Mouse (Mus musculus): Measurements from ENCODE around the gene Cdk17. TPM values are rescaled to one million over a fixed set of nuclear protein-coding genes. Genes with fewer than 3 reads are reported as not detected.

Cdk17 gene
- polyA plus RNA-seq, 1 experiment from 2014 or later, result 23.0 TPM

DNA sequence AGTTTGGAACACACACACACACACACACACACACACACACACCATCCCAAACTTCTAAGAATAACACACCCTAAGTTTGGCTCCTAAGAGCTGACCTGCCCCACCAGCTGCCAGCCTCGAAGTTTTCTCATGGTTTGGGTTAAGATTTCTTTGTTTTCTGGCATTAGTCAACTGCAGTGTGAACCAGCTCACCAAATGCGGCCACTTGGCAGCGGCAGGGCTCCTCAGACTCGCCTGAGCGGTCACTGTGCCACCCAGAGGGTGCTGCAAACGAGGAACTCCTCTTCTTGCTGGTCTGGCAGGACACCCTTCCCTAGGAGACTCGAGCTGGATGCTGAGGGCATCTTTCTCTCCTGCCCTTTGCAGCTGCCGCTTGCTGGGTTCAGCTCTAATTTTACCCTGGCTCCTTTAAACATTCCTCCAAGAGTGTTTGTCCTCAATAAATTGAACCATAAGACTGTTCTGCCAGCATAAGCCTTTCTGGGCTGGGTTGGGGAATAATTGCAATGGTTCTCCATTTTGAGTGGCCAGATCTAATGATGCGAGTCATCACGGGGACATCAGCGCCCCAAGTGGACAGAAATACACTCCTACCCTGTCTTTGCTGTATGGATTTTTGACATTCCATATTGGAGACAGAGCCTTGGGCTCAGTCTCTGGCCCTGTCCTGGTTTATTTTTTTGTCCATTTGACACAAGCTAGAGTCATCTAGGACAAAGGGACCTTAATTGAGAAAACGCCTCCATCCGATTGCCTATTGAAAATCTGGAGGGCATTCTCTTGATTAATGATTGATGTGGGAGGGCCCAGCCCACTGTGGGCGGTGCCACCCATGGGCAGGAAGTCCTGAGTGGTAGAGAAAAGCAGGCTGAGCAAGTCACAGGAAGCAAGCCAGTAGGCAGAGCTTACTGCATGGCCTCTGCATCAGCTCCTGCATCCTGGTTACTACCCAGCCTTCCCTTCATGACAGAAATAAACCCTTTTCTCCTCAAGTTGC is 112.6 kb downstream of the Cdk17 start:
- H3K27me3 ChIP-seq (replicated peaks), result no peaks in the 10 kb centered on the region
- ATAC-seq, result no peak
- H3K4me1 ChIP-seq, result peaks cover 25% of the 10 kb centered on the region; the same call in 1 of the 2 replicates

DNA sequence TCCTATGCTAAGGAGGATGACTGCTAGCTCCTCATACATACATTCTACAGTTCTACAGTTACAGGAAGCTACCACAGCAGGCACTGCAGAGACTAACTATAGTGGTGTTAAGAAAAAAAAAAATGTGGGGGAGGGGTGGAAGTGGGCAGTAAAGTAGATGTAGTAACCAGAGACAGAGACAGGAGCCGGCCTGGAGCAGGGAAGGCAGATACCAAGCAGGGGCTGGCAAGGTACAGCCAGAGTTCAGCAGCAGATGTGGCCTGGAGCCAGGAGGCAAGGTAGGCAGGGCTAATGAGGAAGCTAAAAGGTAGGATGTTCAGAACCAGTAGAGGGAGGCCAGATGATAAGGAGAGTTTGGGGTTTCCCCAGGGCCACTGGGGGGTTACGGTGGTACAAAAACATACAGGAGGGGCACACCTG is 113.6 kb downstream of the Cdk17 start:
- Histone ChIP-seq H3K27me3 (replicated peaks) (no peaks in the 10 kb centered on the region), H3K36me3 (0 out of 2 replicates have a peak, but pooled peaks cover 5% of the 10 kb centered on the region), H3K9me3 (replicated peaks) (no peaks in the 10 kb centered on the region), H3K4me2 (no peak overlapping the region), H3K4me1 (peaks cover 25% of the 10 kb centered on the region; the same call in 1 of the 2 replicates), H3K27ac (no peak overlapping the region), H3K4me3 (no peak overlapping the region), H3K9ac (no peak overlapping the region)
- ATAC-seq, result no peak
- 47% methylated on average over 2 of the region's 2 CpGs for WGBS (ENCODE audit: insufficient replicate concordance)

More for the DNA sequence above, 112.6 kb downstream of the Cdk17 start:
- Histone ChIP-seq H3K27ac (no peak overlapping the region), H3K36me3 (0 out of 2 replicates have a peak, but pooled peaks cover 5% of the 10 kb centered on the region), H3K4me2 (no peak overlapping the region), H3K4me3 (no peak overlapping the region), H3K9me3 (replicated peaks) (no peaks in the 10 kb centered on the region), H3K9ac (no peak overlapping the region)
- 71% methylated on average over 14 of the region's 14 CpGs for WGBS (ENCODE audit: insufficient replicate concordance)

DNA sequence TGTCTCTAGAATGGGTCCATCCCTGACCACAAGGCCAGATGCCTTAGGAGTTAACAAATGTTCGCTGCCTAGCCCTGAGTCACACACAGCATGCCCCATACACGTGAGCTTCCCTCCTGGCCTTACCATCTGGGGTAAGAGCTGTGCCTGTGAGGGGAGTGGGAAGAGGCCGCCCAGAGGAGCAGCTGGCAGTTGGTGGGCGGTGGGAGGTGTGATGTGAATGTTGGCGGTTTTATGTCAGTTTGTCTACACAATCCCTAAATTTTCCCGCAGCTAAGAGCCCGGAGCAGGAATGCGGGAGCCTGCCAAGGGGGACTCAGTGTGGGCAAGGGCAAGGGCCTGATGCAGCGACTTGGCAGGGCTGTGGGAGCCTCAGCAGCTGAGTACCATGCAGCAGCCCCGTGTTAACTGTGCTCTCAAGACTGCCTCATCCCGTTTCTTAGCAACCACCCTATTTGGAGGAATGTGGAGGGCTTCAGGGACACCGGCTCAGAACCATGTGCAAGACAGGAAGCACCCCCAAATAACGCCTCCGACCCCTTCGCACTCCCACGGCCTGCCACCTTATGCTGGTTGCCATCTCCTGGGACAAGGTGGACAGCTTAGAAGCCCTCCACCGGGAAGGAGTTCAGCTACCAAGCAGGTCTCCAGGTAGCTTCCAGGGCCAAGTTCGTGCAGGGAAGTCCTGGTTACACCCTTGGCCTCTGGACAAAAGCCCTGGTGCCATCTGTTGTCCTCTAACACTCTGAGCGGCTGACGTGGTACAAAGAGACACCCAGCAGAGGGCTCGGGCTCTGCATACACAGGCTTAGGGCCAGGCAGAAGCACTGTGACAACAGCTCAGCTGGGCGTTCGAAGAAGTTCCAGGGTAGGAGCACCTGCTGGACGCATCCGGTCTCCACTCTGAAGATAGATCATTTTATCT is 114.8 kb downstream of the Cdk17 start:
- ATAC-seq, result no peak
- Histone ChIP-seq H3K27me3 (replicated peaks) (no peaks in the 10 kb centered on the region), H3K27ac (no peak overlapping the region), H3K9ac (no peak overlapping the region), H3K9me3 (replicated peaks) (no peaks in the 10 kb centered on the region), H3K4me2 (no peak overlapping the region), H3K36me3 (0 out of 2 replicates have a peak, but pooled peaks cover under 1% of the 10 kb centered on the region), H3K4me1 (peaks cover 25% of the 10 kb centered on the region; the same call in 1 of the 2 replicates), H3K4me3 (no peak overlapping the region)
- 68% methylated on average over 25 of the region's 25 CpGs for WGBS (ENCODE audit: insufficient replicate concordance)

DNA sequence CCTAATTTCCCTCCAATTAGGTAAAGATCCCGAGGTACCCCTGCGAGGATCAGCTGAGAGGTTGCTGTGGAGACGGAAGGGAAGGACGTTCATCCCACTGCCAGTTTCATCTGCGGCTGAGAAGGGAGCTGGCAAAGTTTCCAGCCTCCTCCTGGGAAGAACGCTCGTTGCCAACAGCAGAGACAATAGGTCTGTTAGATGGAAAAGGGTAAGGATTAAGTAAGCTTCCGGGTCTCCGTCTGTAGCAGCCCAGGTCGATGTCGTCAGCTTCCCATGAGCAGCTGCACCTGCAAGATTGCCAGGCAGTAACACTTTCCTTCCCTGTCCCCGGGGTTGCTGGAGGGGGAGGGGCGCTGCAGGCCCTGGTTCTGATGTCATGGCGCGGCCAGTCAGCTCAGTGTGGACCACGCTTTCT is 115.7 kb downstream of the Cdk17 start:
- no peaks in the 10 kb centered on the region for H3K9me3 ChIP-seq (replicated peaks)
- no peak overlapping the region for H3K9ac ChIP-seq
- H3K4me1 ChIP-seq, result peaks cover 25% of the 10 kb centered on the region; the same call in 1 of the 2 replicates
- no peak for ATAC-seq
- no peak overlapping the region for H3K27ac ChIP-seq
- 39% methylated on average over 16 of the region's 16 CpGs for WGBS (ENCODE audit: insufficient replicate concordance)
- no peaks in the 10 kb centered on the region for H3K27me3 ChIP-seq (replicated peaks)
- peaks cover under 1% of the 10 kb centered on the region; the same call in 1 of the 2 replicates for H3K36me3 ChIP-seq
- peak overlapping the region; percentile 37 for H3K4me2 ChIP-seq
- H3K4me3 ChIP-seq, result 0 out of 2 replicates have a peak overlapping the region, but pooled peaks have one; percentile 15

DNA sequence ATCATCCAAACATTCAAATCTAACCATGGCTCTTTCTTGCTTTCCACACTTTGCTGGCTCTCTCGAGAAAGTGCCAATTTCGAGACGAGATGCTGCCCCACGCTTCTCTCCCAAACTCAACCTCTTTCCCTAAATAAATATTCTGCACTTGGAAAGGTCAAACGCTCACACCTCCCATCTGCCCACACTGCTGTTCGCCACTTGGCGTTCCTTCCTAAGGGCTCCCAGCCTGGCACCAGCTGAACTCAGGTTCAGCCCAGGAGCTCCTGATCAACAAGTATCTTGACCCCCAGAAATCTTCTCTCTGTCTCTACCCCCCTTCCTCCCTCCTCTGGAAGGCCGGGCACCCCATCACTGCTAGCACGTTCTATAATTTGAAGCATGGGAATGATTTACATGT is 116.2 kb downstream of the Cdk17 start:
- H3K27ac ChIP-seq, result no peak overlapping the region

DNA sequence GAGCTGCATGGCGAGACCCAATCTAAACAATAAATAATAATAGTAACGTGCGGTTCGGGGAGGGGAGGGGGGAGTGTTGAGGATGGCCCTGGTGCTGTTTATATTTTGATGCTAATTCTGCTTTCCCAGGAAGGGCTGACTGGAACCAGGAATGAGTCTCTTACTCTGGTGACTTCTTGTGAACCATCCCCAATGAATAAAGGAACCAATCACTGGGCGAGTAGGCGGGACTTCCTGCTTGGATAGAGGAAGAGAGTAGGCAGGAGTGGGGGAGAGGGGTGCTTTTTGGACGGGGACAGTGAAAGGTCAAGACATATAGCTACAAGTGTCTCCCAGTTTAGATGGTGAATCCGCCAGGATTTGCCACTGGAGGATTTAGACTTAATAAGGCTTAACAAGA is 117.7 kb downstream of the Cdk17 start:
- Histone ChIP-seq H3K36me3 (peaks cover 8% of the 10 kb centered on the region; the same call in 1 of the 2 replicates), H3K27me3 (replicated peaks) (no peaks in the 10 kb centered on the region), H3K9ac (no peak overlapping the region), H3K4me3 (no peak overlapping the region), H3K9me3 (replicated peaks) (no peaks in the 10 kb centered on the region), H3K4me2 (no peak overlapping the region), H3K27ac (no peak overlapping the region), H3K4me1 (peaks cover 25% of the 10 kb centered on the region; the same call in 1 of the 2 replicates)
- 73% methylated on average over 8 of the region's 8 CpGs for WGBS (ENCODE audit: insufficient replicate concordance)
- no peak for ATAC-seq

More for the DNA sequence above, 116.2 kb downstream of the Cdk17 start:
- H3K4me3 ChIP-seq, result no peak overlapping the region
- no peak for ATAC-seq
- peaks cover 25% of the 10 kb centered on the region; the same call in 1 of the 2 replicates for H3K4me1 ChIP-seq
- 74% methylated on average over 9 of the region's 9 CpGs for WGBS (ENCODE audit: insufficient replicate concordance)
- no peaks in the 10 kb centered on the region for H3K9me3 ChIP-seq (replicated peaks)
- H3K9ac ChIP-seq, result no peak overlapping the region
- H3K27me3 ChIP-seq (replicated peaks), result no peaks in the 10 kb centered on the region
- peaks cover 4% of the 10 kb centered on the region; the same call in 1 of the 2 replicates for H3K36me3 ChIP-seq
- H3K4me2 ChIP-seq, result peak overlapping the region; percentile 37

DNA sequence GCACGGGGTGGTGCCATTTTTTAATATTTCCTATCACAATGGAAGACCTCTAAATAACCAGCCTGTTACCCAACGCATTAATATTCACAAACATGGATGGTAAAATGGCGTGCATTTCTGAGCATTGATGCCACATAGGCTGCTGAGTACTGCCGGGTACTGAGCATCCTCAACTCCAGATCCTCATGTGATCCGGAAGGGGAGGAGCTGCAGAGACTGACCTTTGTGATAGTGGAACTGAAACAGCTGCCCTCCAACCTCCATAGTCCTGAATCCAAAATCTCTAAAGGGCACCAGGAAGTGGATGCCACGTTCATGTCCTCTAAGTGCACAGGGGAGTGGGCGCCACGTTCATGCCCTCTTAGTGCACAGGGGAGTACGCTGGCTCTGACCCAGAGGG is 118.4 kb downstream of the Cdk17 start:
- peaks cover 24% of the 10 kb centered on the region; the same call in 1 of the 2 replicates for H3K4me1 ChIP-seq
- 79% methylated on average over 9 of the region's 9 CpGs for WGBS (ENCODE audit: insufficient replicate concordance)
- no peaks in the 10 kb centered on the region for H3K9me3 ChIP-seq (replicated peaks)
- H3K27ac ChIP-seq, result no peak overlapping the region
- ATAC-seq, result no peak
- no peak overlapping the region for H3K4me2 ChIP-seq
- no peak overlapping the region for H3K4me3 ChIP-seq
- no peaks in the 10 kb centered on the region for H3K27me3 ChIP-seq (replicated peaks)
- peaks cover 10% of the 10 kb centered on the region; the same call in 1 of the 2 replicates for H3K36me3 ChIP-seq
- H3K9ac ChIP-seq, result no peak overlapping the region

DNA sequence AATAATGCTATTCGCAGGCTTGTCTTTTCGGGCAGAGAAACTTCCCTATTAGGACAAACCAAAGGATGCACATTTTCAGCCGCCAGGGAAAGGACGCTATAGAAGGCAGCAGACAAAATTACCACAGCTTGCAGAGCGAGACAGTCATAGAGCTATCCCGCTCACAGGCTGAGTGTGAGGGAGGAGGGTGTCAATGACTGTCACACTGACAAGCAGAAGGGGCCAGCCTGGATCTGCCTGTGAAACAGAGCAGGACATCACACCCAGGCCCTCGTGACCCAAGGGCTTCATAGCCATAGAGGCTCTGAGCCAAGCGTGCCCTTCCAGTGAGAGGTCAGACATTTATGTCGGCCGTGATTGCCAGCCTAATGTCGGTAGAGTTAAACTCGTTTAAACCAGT is 119.9 kb downstream of the Cdk17 start:
- WGBS (ENCODE audit: insufficient replicate concordance), result 81% methylated on average over 12 of the region's 12 CpGs

DNA sequence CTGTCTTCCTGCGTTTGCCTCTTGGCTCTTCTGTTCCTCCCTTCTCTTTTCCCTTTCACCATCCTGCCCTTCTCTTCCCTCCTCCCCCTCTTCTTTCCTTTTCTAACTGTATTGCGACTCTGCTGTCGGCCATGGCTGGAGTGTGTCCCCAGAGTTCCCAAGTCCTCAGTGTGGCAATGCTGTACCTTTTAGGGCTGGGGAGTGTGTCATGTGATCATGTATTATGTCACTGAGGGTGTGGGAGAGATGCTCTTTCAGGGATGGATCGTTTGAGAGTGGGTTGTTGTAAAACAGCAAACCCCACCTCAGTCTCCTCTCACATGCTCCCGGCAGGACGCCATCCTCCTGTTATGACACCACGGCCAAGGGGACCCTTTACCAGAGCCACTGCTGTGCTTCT is 120.4 kb downstream of the Cdk17 start:
- no peaks in the 10 kb centered on the region for H3K9me3 ChIP-seq (replicated peaks)
- ATAC-seq, result no peak
- 74% methylated on average over 7 of the region's 7 CpGs for WGBS (ENCODE audit: insufficient replicate concordance)
- H3K9ac ChIP-seq, result no peak overlapping the region
- no peak overlapping the region for H3K4me3 ChIP-seq
- H3K27me3 ChIP-seq (replicated peaks), result no peaks in the 10 kb centered on the region
- H3K4me2 ChIP-seq, result no peak overlapping the region
- H3K36me3 ChIP-seq, result peaks cover 10% of the 10 kb centered on the region; the same call in 1 of the 2 replicates
- H3K27ac ChIP-seq, result no peak overlapping the region
- peaks cover 18% of the 10 kb centered on the region for H3K4me1 ChIP-seq

More for the DNA sequence above, 119.9 kb downstream of the Cdk17 start:
- Histone ChIP-seq H3K4me1 (peaks cover 18% of the 10 kb centered on the region), H3K27me3 (replicated peaks) (no peaks in the 10 kb centered on the region), H3K4me2 (no peak overlapping the region), H3K4me3 (no peak overlapping the region), H3K9me3 (replicated peaks) (no peaks in the 10 kb centered on the region), H3K9ac (no peak overlapping the region), H3K36me3 (peaks cover 10% of the 10 kb centered on the region; the same call in 1 of the 2 replicates), H3K27ac (no peak overlapping the region)
- no peak for ATAC-seq

DNA sequence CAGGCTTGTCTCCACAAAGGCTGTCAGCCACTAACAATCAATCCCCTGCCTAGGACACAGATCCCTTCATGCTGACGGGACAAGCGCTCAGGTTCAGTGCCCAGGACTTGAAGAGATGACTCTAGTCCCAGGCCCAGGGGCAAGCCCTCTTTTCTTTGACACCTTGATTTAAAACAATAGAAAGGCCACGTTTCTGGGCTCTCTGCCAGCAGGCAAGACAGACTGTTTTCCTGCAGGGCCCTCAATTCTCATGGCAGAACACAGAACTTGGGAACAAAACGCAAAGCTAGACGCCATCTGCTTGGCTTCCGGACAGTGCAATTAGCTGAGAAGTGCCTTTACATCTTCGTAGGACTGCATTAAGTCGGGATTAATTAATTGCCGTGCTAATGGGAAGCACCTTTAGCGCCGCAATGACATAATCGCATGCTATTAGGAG is 121.9 kb downstream of the Cdk17 start:
- Histone ChIP-seq H3K9ac (no peak overlapping the region), H3K27me3 (replicated peaks) (no peaks in the 10 kb centered on the region), H3K4me1 (peaks cover 8% of the 10 kb centered on the region; the same call in 1 of the 2 replicates), H3K4me2 (no peak overlapping the region), H3K27ac (no peak overlapping the region), H3K9me3 (replicated peaks) (no peaks in the 10 kb centered on the region), H3K36me3 (peaks cover 10% of the 10 kb centered on the region; the same call in 1 of the 2 replicates), H3K4me3 (no peak overlapping the region)
- WGBS (ENCODE audit: insufficient replicate concordance), result 79% methylated on average over 12 of the region's 12 CpGs
- ATAC-seq, result no peak

DNA sequence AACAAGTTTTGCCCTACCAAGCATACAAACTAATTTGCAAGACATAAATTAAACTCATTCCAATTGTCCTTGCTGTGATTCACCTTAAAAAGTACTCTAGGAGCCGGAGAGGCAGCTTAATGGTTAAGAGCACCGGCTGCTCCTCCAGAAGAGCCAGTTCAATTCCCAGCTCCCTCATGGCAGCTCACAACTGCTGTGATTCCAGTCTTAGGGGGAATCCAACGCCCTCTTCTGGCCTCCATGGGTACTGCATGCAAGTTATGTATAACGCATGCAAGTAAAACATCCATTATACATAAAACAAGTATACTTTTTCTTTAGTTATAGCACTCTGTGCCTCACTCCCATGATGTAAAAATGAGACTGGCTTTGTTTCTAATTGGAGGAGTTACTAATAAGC is 122.6 kb downstream of the Cdk17 start:
- peaks cover 10% of the 10 kb centered on the region; the same call in 1 of the 2 replicates for H3K36me3 ChIP-seq
- no peak overlapping the region for H3K4me3 ChIP-seq
- H3K4me2 ChIP-seq, result no peak overlapping the region
- H3K27me3 ChIP-seq (replicated peaks), result no peaks in the 10 kb centered on the region
- WGBS (ENCODE audit: insufficient replicate concordance), result 69% methylated on average over 4 of the region's 4 CpGs
- H3K9me3 ChIP-seq (replicated peaks), result no peaks in the 10 kb centered on the region
- ATAC-seq, result no peak
- no peak overlapping the region for H3K27ac ChIP-seq
- H3K4me1 ChIP-seq, result peaks cover 8% of the 10 kb centered on the region; the same call in 1 of the 2 replicates
- H3K9ac ChIP-seq, result no peak overlapping the region

All from liver, embryonic 12.5 days (tissue).